Mouse (Mus musculus) myocyte (in vitro differentiated cells): ENCODE data around the gene Tmem116.
A peak's percentile ranks its signal among the peaks of the same experiment; 100 is the strongest.

Experiments used
- POLR2A ChIP-seq: IDR thresholded peaks from one replicate; pipeline ENCODE4 v1.6.1; 2011; ENCODE audit warnings: low read depth, mild to moderate bottlenecking, control low read depth, moderate library complexity; ENCODE audit not compliant: insufficient read length
- SRF ChIP-seq: IDR thresholded peaks from one replicate; pipeline ENCODE4 v1.6.1; 2011; ENCODE audit warnings: low read depth; ENCODE audit not compliant: control insufficient read depth, insufficient read length

DNA sequence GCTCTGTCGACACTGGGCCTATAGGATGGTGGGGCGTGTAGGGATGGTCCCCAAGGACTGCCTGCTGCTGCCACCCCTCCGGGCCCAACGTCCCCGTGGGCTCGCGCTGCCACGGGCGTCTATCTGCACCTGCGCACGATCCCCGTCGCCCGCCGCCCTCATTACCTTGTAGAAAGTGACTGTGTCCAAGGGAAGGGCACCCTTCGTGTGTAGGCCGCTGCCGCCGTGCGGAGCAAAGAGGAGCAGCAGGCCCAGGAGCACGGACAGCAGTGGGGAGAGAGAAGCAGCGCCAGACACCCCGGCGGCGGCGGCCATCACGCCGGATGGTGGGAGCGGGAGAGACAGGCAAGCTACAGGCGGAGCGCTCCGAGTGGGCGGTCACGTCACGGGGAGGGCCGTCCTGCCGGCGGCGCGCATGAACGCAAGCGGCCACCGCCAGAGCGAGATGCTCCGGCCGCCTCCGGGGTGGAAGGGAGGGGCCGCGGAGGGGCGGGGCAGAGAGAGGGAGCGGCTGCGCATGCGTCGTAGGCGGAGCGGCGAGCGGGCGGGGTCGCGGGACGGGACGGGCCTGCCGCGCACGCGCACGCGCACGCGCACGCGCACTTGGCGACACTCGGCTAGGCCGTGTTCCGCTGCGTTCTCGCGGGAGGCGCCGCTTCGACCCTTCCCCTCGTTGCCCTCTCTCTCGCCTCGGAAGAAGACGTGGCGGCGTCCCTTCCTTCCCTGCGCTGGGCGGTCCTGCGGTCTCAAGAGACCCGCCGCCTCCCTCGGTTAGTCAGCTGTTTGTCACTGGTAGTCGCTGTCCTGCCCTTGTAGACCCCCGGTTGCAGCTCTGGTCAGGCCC is 555 bp downstream of the Tmem116 start, which contains the start of gene Erp29:
- TF ChIP-seq SRF: no peak
- peak; percentile 96 for TF ChIP-seq POLR2A
